Mouse (Mus musculus) splenic B cell, adult 2 months (primary cell): ENCODE data around the gene Arfgef2.
"Not testable (repeated sequence)": the region's sequence is repeated elsewhere in the genome, so short reads cannot be mapped to it uniquely, and the experiment has no call there.

ENCODE experiments used
- DNase-seq: peaks from one replicate; pipeline ENCODE4 v3.0.0-alpha.2; 2011; ENCODE audit warnings: low read depth, low spot score
- H3K27me3 ChIP-seq: 2 replicates; pipeline ENCODE4 v1.6.1; 2012; ENCODE audit warnings: mild to moderate bottlenecking, low read length, moderate library complexity, mixed read lengths; ENCODE audit not compliant: control insufficient read depth, poor library complexity, insufficient read depth, severe bottlenecking
- H3K36me3 ChIP-seq: 2 replicates; pipeline ENCODE4 v1.6.1; 2012; ENCODE audit warnings: mild to moderate bottlenecking, low read length, moderate library complexity, mixed read lengths; ENCODE audit not compliant: control insufficient read depth, poor library complexity, insufficient read depth, severe bottlenecking

Gene Arfgef2

GRCm38 (mm10) chr2:166793542-166794214 is 11.7 kb upstream of the Arfgef2 start:
- H3K36me3 ChIP-seq, H3K27me3 ChIP-seq: not testable (repeated sequence)
- DNase-seq: peak; percentile 87

GRCm38 (mm10) chr2:166799615-166800472 is 5.5 kb upstream of the Arfgef2 start:
- Histone ChIP-seq H3K27me3 (no peaks in the 10 kb centered on the region), H3K36me3 (no peaks in the 10 kb centered on the region; the same call in none of the 2 replicates)
- DNase-seq: no peak

- Histone ChIP-seq H3K27me3 (no peaks in the 10 kb centered on the region), H3K36me3 (no peaks in the 10 kb centered on the region; the same call in none of the 2 replicates)
- no peak for DNase-seq
Observed at GRCm38 (mm10) chr2:166800473-166800857, 4.9 kb upstream of the Arfgef2 start.

GRCm38 (mm10) chr2:166801436-166801835 is 4.0 kb upstream of the Arfgef2 start:
- no peaks in the 10 kb centered on the region for H3K27me3 ChIP-seq
- H3K36me3 ChIP-seq: no peaks in the 10 kb centered on the region; the same call in 1 of the 2 replicates
- DNase-seq: peak; percentile 56

GRCm38 (mm10) chr2:166803298-166803697 is 2.1 kb upstream of the Arfgef2 start:
- Histone ChIP-seq H3K27me3 (no peaks in the 10 kb centered on the region), H3K36me3 (no peaks in the 10 kb centered on the region)
- DNase-seq: no peak

- H3K27me3 ChIP-seq: no peaks in the 10 kb centered on the region
- no peak for DNase-seq
- no peaks in the 10 kb centered on the region for H3K36me3 ChIP-seq
Observed at GRCm38 (mm10) chr2:166806173-166806705, 851 bp downstream of the Arfgef2 start.

GRCm38 (mm10) chr2:166806813-166807212 is 1.4 kb downstream of the Arfgef2 start:
- DNase-seq: no peak
- Histone ChIP-seq H3K36me3 (no peaks in the 10 kb centered on the region), H3K27me3 (no peaks in the 10 kb centered on the region)

GRCm38 (mm10) chr2:166809499-166809898 is 4.1 kb downstream of the Arfgef2 start:
- DNase-seq: no peak
- H3K36me3 ChIP-seq: no peaks in the 10 kb centered on the region
- no peaks in the 10 kb centered on the region for H3K27me3 ChIP-seq

GRCm38 (mm10) chr2:166810821-166811220 is 5.4 kb downstream of the Arfgef2 start:
- no peaks in the 10 kb centered on the region for H3K36me3 ChIP-seq
- no peak for DNase-seq
- no peaks in the 10 kb centered on the region for H3K27me3 ChIP-seq

GRCm38 (mm10) chr2:166818463-166819143 is 13.2 kb downstream of the Arfgef2 start:
- Histone ChIP-seq H3K27me3 (no peaks in the 10 kb centered on the region), H3K36me3 (no peaks in the 10 kb centered on the region)
- no peak for DNase-seq

GRCm38 (mm10) chr2:166819849-166820248 is 14.5 kb downstream of the Arfgef2 start:
- DNase-seq: peak; percentile 45
- H3K36me3 ChIP-seq: no peaks in the 10 kb centered on the region
- H3K27me3 ChIP-seq: no peaks in the 10 kb centered on the region

GRCm38 (mm10) chr2:166820844-166821243 is 15.5 kb downstream of the Arfgef2 start:
- Histone ChIP-seq H3K36me3 (no peaks in the 10 kb centered on the region), H3K27me3 (no peaks in the 10 kb centered on the region)
- peak; percentile 31 for DNase-seq

- DNase-seq: no peak
- no peaks in the 10 kb centered on the region for H3K36me3 ChIP-seq
- no peaks in the 10 kb centered on the region for H3K27me3 ChIP-seq
Observed at GRCm38 (mm10) chr2:166821406-166821805, 16.0 kb downstream of the Arfgef2 start.

- DNase-seq: no peak
- no peaks in the 10 kb centered on the region for H3K27me3 ChIP-seq
- H3K36me3 ChIP-seq: no peaks in the 10 kb centered on the region
Observed at GRCm38 (mm10) chr2:166822119-166822826, 16.9 kb downstream of the Arfgef2 start.
